Mouse (Mus musculus): ENCODE results near the gene Zfp286.

DNA sequence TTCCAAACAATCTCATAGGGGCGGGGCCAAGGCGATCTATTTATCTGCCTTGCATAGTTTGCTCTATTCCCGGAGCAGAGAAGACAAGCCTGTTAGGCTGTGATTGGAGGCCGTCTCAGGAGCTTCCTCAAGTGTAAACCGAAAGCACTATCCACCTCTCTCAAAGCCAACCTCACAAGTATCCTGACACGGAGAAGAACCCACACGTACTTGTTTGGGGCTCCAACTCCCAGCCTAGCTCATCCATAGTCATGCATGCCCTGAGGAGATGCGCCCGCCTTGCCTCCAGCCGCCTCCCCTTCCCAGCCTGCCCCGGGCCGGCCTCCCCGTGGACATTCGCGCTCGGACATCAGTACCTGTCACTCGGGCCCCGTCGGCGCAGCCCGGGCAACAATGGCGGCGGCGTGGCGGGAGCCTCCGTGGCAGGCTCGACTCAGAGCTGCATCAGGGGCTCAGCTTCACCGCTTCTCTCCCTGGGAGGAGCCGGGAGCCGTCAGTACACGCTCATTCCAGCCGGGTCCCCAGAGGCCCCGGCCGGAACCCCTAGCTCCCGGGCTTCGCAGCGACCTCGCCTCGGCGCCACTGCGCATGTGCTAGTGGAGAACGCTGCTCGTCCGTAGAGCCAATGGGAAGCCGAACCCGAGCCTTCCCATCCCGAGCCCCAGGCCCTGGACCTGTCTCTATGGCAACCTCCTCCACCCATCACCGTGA is 57.8 kb downstream of the Zfp286 start, which contains the start of gene Zfp287:
- no peak for TF ChIP-seq CTCF (IDR thresholded peaks at IDR 0.05)
- TF ChIP-seq EP300 (IDR thresholded peaks at IDR 0.05) = no peak

All from lung, postnatal 0 days (tissue).